Mouse (Mus musculus) gastrocnemius, postnatal 36 days (tissue): ENCODE results near the gene Rnf145. TPM values are rescaled to one million over a fixed set of nuclear protein-coding genes. Genes with fewer than 3 reads are reported as not detected.
A peak's percentile ranks its signal among the peaks of the same experiment; 100 is the strongest.

Experiments used
- DNase-seq, 2 experiments: peaks; one replicate each; pipeline ENCODE4 v3.0.0; 2022
- intact Hi-C: fragments of 180-260 bp; cut with DNase I; formaldehyde crosslinking; loops from one replicate; pipeline ENCODE4 v1.15.1; 2025
- long read RNA-seq, 2 experiments: library from polyadenylated mRNA; stranded (forward); transcript quantifications; one replicate each; pipeline ENCODE4 v2.0.0; 2021
- total RNA-seq, 2 experiments: library from RNA; stranded (reverse); gene quantifications; 2 replicates each; pipeline ENCODE4 v1.2.3; 2021

Gene Rnf145
- total RNA-seq = 1 to 10 TPM; 7.0 to 7.1 TPM
- long read RNA-seq, experiment 1, partial matches to known transcripts = 0 of 8 reads
- long read RNA-seq, experiment 1, other reads (novel, unspliced or antisense) = 4 of 8 reads
- long read RNA-seq, experiment 2, transcript Rnf145-201 (11 exons, 3,570 nt) = major isoform, 7 of 8 reads
- long read RNA-seq, experiment 2, partial matches to known transcripts = 1 of 8 reads
- long read RNA-seq, experiment 2, other reads (novel, unspliced or antisense) = 0 of 8 reads

DNA sequence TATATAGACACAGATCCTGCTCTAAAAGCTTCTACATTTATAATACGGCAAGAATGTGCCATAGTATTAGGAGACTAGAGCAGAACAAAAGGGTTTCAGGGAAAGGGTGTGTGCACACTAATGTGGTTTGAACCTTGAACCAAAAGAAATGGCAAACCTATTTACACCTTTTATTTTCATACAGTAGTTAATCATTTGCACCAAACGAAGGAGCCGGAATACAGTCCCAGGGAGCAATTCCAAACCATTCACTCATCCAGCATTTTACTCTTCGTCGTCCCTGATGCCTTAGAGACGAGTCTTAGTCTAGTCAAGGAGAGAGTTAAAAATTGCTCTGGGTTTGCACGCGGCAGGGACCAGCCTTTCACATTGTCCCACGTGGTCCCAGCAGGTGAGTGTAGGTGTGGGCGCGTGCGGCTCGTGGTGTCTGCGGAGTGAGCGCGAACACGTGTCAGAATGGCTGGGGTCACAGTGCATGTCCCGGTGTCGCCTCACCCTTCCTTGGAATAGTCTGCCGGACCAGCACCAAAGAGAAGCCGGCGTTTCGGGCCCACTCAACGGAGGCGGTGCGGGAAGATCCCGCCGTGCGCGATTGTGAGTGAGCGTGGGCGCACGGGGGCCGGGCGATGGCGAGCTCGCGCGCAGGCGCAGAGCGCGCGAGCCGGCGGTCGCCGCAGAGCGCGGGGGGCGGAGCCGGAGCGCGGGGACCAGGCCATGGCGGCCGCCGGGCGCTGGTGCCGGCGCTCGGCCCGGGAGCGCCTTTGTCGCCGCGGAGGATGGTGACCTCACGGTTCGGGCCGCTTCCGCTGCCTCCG, at the start of gene Rnf145:
Gene Rnf145, plus strand, starts transcription at position 684 of the 815 bp plus-strand sequence.
- DNase-seq = peak; percentile 60 to 70
- intact Hi-C loops = loop anchor here (5.0 kb wide), 1 partner anchor 46 kb away; the partner anchor contains the start of gene Ublcp1

DNA sequence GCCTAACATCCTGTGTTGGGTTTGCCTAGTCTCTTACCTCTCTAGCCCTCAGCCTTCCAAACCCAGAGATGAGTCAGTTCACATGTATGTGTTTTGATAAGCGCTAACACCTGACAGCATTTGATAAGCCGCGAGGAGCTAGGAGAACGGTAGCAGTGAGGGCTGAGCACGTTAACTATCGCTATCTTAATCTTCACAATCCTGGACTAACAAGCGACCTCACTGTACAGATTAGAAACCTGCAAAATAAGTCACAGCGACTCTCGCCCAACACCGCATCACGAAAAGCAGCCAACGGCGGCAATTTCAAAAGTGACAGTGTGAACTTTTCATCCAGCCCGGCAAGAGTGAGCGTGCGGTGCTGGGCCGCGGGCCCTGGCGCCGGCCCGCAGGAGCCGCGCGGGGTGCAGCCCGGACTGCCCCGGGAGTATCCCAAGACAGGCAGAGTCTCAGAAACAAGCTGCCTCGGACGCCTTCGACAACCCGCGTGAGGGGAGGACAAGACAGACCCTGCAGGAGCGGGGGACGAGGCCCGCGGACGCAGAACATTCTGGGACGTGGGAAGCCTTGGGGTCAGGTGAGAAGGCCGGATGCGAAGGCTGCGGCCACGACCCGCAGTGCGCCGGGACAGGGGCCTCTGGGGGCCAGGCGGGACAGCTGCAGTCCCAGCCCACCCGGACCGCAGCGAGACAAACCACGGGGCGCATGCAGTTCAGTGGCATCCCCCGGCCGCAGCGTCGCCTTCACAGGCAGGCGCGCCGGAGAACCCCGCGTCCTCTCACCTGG, 48.9 kb upstream of the Rnf145 start:
- intact Hi-C loops = loop anchor here (5.0 kb wide), 1 partner anchor 47 kb away; the partner anchor contains the start of gene Rnf145
- peak in 1 of 2 experiments; percentile 25 for DNase-seq

GRCm38 (mm10) chr11:44470432-44471336, 48.1 kb upstream of the Rnf145 start, which contains the start of gene Ublcp1:
Gene Ublcp1, minus strand, starts transcription at chr11:44470498.
- DNase-seq = peak; percentile 90 to 92
- intact Hi-C loops = loop anchor here (5.0 kb wide), 1 partner anchor 47 kb away; the partner anchor contains the start of gene Rnf145

GRCm38 (mm10) chr11:44471337-44471995, 47.3 kb upstream of the Rnf145 start:
- intact Hi-C loops = loop anchor here (5.0 kb wide), 1 partner anchor 46 kb away; the partner anchor contains the start of gene Rnf145
- no peak for DNase-seq

GRCm38 (mm10) chr11:44475467-44475866, 43.3 kb upstream of the Rnf145 start:
- intact Hi-C loops = no loop called here
- no peak for DNase-seq

- intact Hi-C loops = no loop called here
These were observed 42.3 kb upstream of the Rnf145 start for GRCm38 (mm10) chr11:44476445-44476844.

GRCm38 (mm10) chr11:44478382-44478781, 40.4 kb upstream of the Rnf145 start:
- DNase-seq = no peak
- intact Hi-C loops = no loop called here

More at GRCm38 (mm10) chr11:44476445-44476844, 42.3 kb upstream of the Rnf145 start:
- DNase-seq = no peak

GRCm38 (mm10) chr11:44480246-44480645, 38.5 kb upstream of the Rnf145 start:
- DNase-seq = no peak
- intact Hi-C loops = no loop called here

DNA sequence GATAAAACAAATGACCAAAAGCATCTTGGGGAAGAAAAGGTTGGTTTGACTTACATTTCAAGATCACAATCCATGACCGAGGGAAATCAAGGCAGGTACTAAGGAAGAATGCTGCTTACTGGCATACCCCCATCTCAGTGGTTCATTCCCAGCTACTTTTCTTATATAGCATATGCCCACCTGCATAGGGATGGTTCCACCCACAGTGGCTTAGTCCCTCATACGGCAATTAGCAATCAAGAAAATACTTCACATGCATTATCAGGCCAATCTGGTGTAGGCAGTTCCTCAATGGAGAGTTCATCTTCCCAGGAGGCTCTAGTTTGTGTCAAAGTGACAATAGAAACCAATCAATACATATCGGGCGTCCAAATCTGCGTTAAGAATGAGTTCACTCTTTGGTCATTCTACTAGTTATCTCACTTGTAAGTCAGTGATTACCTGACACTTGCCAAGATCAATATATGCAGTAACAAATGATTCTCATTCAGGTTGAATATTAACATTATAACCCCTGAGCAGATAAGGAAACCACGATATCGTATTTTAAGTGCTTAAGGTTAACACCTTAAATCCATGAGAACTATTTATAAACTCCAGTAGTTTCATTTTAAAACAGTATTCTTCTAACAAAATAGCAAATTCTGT, 33.6 kb upstream of the Rnf145 start:
- no peak for DNase-seq
- intact Hi-C loops = no loop called here

- DNase-seq = no peak
- intact Hi-C loops = no loop called here
These were observed 29.6 kb upstream of the Rnf145 start for GRCm38 (mm10) chr11:44489117-44489516.

DNA sequence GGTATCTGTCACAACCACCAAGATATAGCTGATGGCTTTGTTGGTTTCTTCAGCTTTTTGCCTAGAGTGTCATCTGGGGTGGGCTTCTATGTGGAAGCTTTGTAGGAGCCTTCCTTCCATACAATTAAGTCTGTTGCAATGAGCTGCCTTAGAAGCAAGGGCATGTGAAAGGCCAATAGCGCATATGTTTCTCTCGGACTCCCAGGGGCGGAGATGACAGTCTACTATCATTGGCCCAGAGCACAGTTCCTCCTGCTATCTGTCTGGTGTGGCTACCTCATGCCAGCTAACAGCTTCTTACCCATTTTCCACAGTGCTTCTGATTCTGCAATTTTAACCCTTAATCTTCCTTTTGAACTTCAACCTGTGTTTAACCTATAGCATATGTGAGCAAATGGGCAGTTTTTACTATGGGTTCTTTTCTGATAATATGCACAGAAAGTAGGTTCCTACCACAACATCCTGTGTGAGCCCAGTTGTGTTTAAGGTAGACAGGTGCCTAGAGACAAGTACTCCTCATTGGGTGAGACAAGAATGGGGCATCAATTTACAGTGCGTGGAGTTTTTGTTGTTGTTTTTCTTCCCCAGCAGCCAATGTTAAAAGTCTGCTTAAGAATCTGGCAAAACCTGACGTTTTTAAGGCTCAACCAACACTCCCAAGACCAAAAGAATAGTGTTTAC, 24.0 kb upstream of the Rnf145 start:
- intact Hi-C loops = no loop called here
- DNase-seq = no peak

DNA sequence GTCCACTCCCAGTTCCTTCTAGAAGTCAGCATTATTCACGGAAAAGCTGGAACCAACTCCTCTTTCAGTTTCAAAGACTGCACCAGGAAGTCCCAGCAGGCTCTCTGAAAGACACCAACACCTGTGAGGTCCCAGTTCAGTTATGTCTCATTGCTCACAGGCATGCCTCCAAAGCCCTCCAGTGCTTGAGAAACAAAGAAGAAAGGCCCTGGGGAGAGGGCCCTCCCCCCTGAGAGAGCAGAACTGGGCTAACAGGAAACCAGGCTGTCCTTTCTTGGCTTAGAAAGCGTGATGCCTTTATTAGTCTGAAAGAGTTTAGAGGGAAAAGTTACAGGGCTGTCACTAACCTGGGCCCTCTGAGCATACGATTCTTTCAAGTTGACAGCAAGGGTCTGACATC, 22.5 kb upstream of the Rnf145 start:
- DNase-seq = peak in 1 of 2 experiments; percentile 20
- intact Hi-C loops = no loop called here

DNA sequence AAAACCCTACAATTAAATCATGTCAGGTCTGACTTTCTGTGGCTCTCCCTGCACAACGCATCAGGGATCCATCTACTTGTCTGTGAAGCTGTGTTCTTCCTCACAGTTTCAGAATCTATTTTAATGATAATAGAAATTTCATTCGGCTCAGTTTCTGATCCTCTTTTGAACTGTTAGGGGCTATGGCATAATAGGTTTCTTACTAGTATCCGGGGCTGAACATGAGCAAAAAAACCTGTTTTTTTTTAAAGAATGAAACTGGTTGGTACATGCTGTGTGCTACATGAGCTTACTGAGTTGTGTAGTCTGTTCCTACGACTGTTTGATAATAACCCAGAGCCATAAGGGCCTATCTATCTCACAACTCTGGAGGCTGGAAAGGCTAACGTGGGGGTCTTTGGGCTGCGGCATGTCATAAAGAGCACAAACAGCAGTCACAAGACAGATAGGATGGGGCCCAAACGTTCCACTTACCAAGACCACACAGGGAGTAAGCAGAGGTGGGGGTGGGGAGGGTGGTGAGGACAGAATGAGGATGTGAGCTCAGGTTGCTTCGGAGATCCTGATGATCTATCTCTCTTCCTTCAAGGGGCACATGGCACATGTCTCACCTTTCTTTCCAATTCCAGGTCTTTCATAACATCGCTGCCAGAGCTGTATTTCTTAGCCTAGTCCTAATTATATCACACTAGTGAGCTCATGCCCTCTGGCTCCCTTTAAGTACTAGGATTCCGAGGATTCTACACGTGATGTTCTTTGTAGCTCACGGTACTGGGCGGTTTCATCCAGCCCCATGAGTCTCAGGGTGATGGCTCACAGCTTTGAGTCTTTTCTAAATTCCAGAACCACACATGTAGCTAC, 20.1 kb upstream of the Rnf145 start:
- intact Hi-C loops = no loop called here
- no peak for DNase-seq

GRCm38 (mm10) chr11:44500966-44501365, 17.8 kb upstream of the Rnf145 start:
- no peak for DNase-seq
- intact Hi-C loops = no loop called here

GRCm38 (mm10) chr11:44501477-44501876, 17.3 kb upstream of the Rnf145 start:
- no peak for DNase-seq
- intact Hi-C loops = no loop called here

GRCm38 (mm10) chr11:44502931-44503330, 15.8 kb upstream of the Rnf145 start:
- no peak for DNase-seq
- intact Hi-C loops = no loop called here

GRCm38 (mm10) chr11:44504146-44504545, 14.6 kb upstream of the Rnf145 start:
- DNase-seq = no peak
- intact Hi-C loops = no loop called here
